ENCODE assay signal across 8 mouse cellular contexts in the genomic region with DNA sequence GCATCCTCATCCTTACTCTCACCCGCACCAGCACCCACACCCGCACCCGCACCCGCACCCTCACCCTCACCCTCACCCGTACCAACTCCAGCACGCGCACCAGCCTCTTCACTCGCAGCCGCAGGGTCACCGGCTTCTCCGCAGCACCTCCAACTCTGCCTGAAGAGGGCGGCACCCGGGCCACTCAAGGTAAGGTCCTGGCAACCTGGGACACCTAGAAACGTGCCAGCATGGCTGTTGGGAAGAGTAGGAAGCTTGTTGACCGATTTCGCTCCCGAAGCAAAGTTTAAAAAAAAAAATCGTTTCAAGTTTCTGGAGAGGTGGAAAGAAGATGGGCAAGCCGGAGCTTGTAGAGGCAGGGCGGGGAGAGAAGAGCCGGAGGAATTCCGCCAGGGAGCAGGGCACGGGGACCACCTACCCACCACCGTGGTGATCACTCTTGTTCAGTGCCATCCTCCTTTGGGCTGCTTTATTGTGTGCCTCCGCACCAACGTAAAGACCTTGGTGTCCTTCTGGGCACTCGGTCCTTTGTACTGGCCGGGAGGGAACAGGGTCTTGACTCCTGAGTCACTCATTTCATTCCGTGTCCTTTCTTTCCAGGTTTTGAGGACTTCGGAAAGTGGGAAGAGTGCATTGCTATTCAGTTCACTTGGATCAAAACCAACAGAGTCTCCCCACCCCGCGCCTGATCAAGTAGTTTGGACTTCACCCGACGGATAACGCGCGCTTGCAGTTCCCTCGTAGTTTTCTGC. TPM values are rescaled to one million over a fixed set of nuclear protein-coding genes. Genes with fewer than 3 reads are reported as not detected.
DNase-seq lines count a peak whose midpoint lies in the region; ATAC-seq lines count a peak whose summit lies in the region.

No protein-coding gene starts in this region.

- no peaks in the 10 kb centered on the region for H3K36me3 ChIP-seq in hindbrain, embryonic 16.5 days (ENCODE audit: control insufficient read depth, insufficient read depth, low read length)
- H3K36me3 ChIP-seq in macrophage (ENCODE audit: inconsistent target), result no peaks in the 10 kb centered on the region

- peak; percentile 21; the same call in 1 of the 2 replicates for ATAC-seq in hindbrain, embryonic 16.5 days

- H3K9me3 ChIP-seq in hindbrain, embryonic 16.5 days (ENCODE audit: control insufficient read depth, low read length), result no peaks in the 10 kb centered on the region

- under 1% methylated on average over 37 of the region's 38 CpGs for WGBS in hindbrain, embryonic 16.5 days
- 15% methylated on average over 38 of the region's 38 CpGs for WGBS in macrophage (ENCODE audit: missing documents)

- H3K79me2 ChIP-seq in macrophage (ENCODE audit: inconsistent target), result no peaks in the 10 kb centered on the region; the same call in 1 of the 2 replicates

- peak overlapping the region; percentile 94 for H3K27ac ChIP-seq in hindbrain, embryonic 16.5 days (ENCODE audit: low read depth, low read length)
- H3K27ac ChIP-seq in macrophage, result no peak overlapping the region

- peak overlapping the region; percentile 96 for H3K4me2 ChIP-seq in hindbrain, embryonic 16.5 days (ENCODE audit: low read length)

- DNase-seq in Muller cell, postnatal 12 days (ENCODE audit: inconsistent ontology term), result peak; percentile 73
- peak; percentile 87 to 88 for DNase-seq in cerebellum, postnatal 10 days
- peak; percentile 60 to 64 for DNase-seq in frontal cortex, postnatal 36 days (ENCODE audit: low spot score in 2 of 2)
- peak; percentile 47 to 59 for DNase-seq in left cerebral cortex, adult 8-10 months (ENCODE audit: low spot score in 2 of 2)
- DNase-seq in right cerebral cortex, adult 2 months (ENCODE audit: low spot score in 2 of 2), result peak; percentile 50 to 69
- peak; percentile 23 for DNase-seq in urinary bladder, postnatal 10 days (ENCODE audit: low spot score)

- H3K9ac ChIP-seq in hindbrain, embryonic 16.5 days (ENCODE audit: low read depth, low read length), result peak overlapping the region; percentile 93

- peaks cover 10% of the 10 kb centered on the region for H3K4me1 ChIP-seq in hindbrain, embryonic 16.5 days (ENCODE audit: control insufficient read depth, insufficient read depth, low read depth, low read length)

- H3K27me3 ChIP-seq in hindbrain, embryonic 16.5 days (replicated peaks; ENCODE audit: control insufficient read depth, insufficient read depth, low read length), result no peaks in the 10 kb centered on the region

- peak overlapping the region; percentile 78 for H3K4me3 ChIP-seq in hindbrain, embryonic 16.5 days (ENCODE audit: low read length)
- peak overlapping the region; percentile 59 for H3K4me3 ChIP-seq in macrophage (ENCODE audit: inconsistent target)

RNA-seq across cellular contexts. Expression of gene Phlda1, which starts 1.6 kb away (rescaled TPM):
- polyA plus RNA-seq in hindbrain, embryonic 16.5 days (2015; fragmentation: Nextera tagmentation; extraction: Ambion mirVana), result 54.4 and 54.8 TPM in 2 replicates
- total RNA-seq in left cerebral cortex, adult 8-10 months (2022), result 10 to 100 TPM; 24.1 to 31.4 (median 25.1) TPM
- 100 to 1,000 TPM in 1 of 26 experiments, 10 to 100 TPM in 11, 1 to 10 TPM in 14; 1.0 to 104 (median 7.6) TPM for total RNA-seq in macrophage (2018; cell fraction: chromatin; rRNA removed)
- total RNA-seq in macrophage (2018; cell fraction: cytosol; rRNA removed), result 10 to 100 TPM in 11 of 26 experiments, 1 to 10 TPM in 13, under 1 TPM in 2; 0.55 to 84.7 (median 5.9) TPM
- total RNA-seq in macrophage (2018; cell fraction: nucleus; rRNA removed), result 100 to 1,000 TPM in 2 of 26 experiments, 10 to 100 TPM in 13, 1 to 10 TPM in 10, under 1 TPM in 1; 0.83 to 132 (median 11.9) TPM
- polyA plus RNA-seq in macrophage (2018), result 1.2 to 6.7 TPM (median 2.1 TPM) in 3 replicates

RNA-seq across cellular contexts. Expression of gene Nap1l1, which starts 34.6 kb away (rescaled TPM):
- polyA plus RNA-seq in hindbrain, embryonic 16.5 days (2015; fragmentation: Nextera tagmentation; extraction: Ambion mirVana), result 147 and 161 TPM in 2 replicates
- total RNA-seq in left cerebral cortex, adult 8-10 months (2022), result 100 to 1,000 TPM; 212 to 237 (median 222) TPM
- total RNA-seq in macrophage (2018; cell fraction: chromatin; rRNA removed), result 100 to 1,000 TPM in 6 of 26 experiments, 10 to 100 TPM in 20; 31.0 to 122 (median 62.7) TPM
- total RNA-seq in macrophage (2018; cell fraction: cytosol; rRNA removed), result 100 to 1,000 TPM in 16 of 26 experiments, 10 to 100 TPM in 10; 81.5 to 151 (median 109) TPM
- total RNA-seq in macrophage (2018; cell fraction: nucleus; rRNA removed), result 100 to 1,000 TPM in 2 of 26 experiments, 10 to 100 TPM in 24; 36.7 to 168 (median 52.9) TPM
- polyA plus RNA-seq in macrophage (2018), result 135 to 333 TPM (median 303 TPM) in 3 replicates

Comparison
In these comparisons a context has a peak if more than half of its experiments do, and no peak if none do; other contexts are left out.
1. DNase-seq: peak in every context shown above with its lines; median percentile 88 in cerebellum, postnatal 10 days; 73 in Muller cell, postnatal 12 days; 62 in frontal cortex, postnatal 36 days; 60 in right cerebral cortex, adult 2 months; 53 in left cerebral cortex, adult 8-10 months; 23 in urinary bladder, postnatal 10 days.